Mouse (Mus musculus) liver, embryonic 14.5 days (tissue): Measurements from ENCODE around the gene Cdh11. TPM values are rescaled to one million over a fixed set of nuclear protein-coding genes. Genes with fewer than 3 reads are reported as not detected.
A peak's percentile ranks its signal among the peaks of the same experiment; 100 is the strongest.

Experiments used
- ATAC-seq: fragments of 200-750 bp; cut with Nextera tagmentation; 2 replicates; pipeline ENCODE4 v1.8.0; 2017; ENCODE audit warnings: moderate number of reproducible peaks, mild to moderate bottlenecking, moderate library complexity; ENCODE audit not compliant: insufficient read depth
- DNase-seq, 3 experiments: peaks; one replicate each; pipeline ENCODE4 v3.0.0-alpha.2; 2012 to 2013; ENCODE audit warnings: low read depth in 3 of 3, low spot score in 3 of 3
- H3K27ac ChIP-seq: fragments of 300-500 bp; sonication (generic); 2 replicates; pipeline ENCODE4 v1.5.1; 2014; ENCODE audit warnings: moderate library complexity, mild to moderate bottlenecking, control low read depth, inconsistent platforms
- H3K27me3 ChIP-seq: fragments of 300-500 bp; sonication (generic); 2 replicates; pipeline ENCODE4 v1.6.1; 2014; ENCODE audit warnings: mild to moderate bottlenecking, low read length, moderate library complexity; ENCODE audit not compliant: control insufficient read depth, insufficient read depth
- H3K36me3 ChIP-seq: fragments of 300-500 bp; sonication (generic); replicated peaks from 2 replicates; pipeline ENCODE4 v1.6.1; 2014; ENCODE audit warnings: low read depth; ENCODE audit not compliant: control insufficient read depth, insufficient read depth
- H3K4me1 ChIP-seq, 2 experiments: fragments of 200-500 bp in 1 of 2; fragments of 300-500 bp in 1 of 2; sonication (generic) in 1 of 2; replicated peaks; 2 replicates each; pipeline ENCODE4 v1.6.1; 2012 to 2014; ENCODE audit warnings: antibody characterized with exemption in 1 of 2, inconsistent platforms in 1 of 2, low read length in 1 of 2; ENCODE audit not compliant: control insufficient read depth in 2 of 2, insufficient read depth in 2 of 2
- H3K4me2 ChIP-seq: fragments of 300-500 bp; sonication (generic); 2 replicates; pipeline ENCODE4 v1.6.1; 2014; ENCODE audit warnings: low read depth, mild to moderate bottlenecking, control low read depth, moderate library complexity
- H3K4me3 ChIP-seq, 2 experiments: fragments of 200-500 bp in 1 of 2; fragments of 300-500 bp in 1 of 2; sonication (generic) in 1 of 2; 2 replicates each; pipeline ENCODE4 v1.5.1; 2012 to 2014; ENCODE audit warnings: low read depth in 2 of 2, low read length in 2 of 2, mild to moderate bottlenecking in 2 of 2, control low read depth in 1 of 2, inconsistent platforms in 1 of 2, moderate library complexity in 1 of 2; ENCODE audit not compliant: insufficient read depth in 1 of 2
- H3K9ac ChIP-seq: fragments of 300-500 bp; sonication (generic); replicated peaks from 2 replicates; pipeline ENCODE4 v1.6.1; 2014; ENCODE audit warnings: mild to moderate bottlenecking, control low read depth, moderate library complexity
- H3K9me3 ChIP-seq: fragments of 300-500 bp; sonication (generic); 2 replicates; pipeline ENCODE4 v1.6.1; 2016; ENCODE audit warnings: low read length, mixed read lengths; ENCODE audit not compliant: control insufficient read depth
- CTCF ChIP-seq: IDR thresholded peaks from 2 replicates; pipeline ENCODE4 v1.5.1; 2016; ENCODE audit warnings: antibody characterized with exemption, low read depth, control low read depth
- EP300 ChIP-seq: IDR thresholded peaks from 2 replicates; pipeline ENCODE4 v1.6.1; 2016; ENCODE audit warnings: antibody characterized with exemption, low read depth
- WGBS: fragments of 180-500 bp; shearing (Covaris S2); extraction: QIAGEN DNeasy Blood & Tissue Kit; methylation state at CpG from one replicate; pipeline ENCODE4 v1.1.7; 2014; ENCODE audit not compliant: insufficient replicate concordance; 5-methylcytosine and 5-hydroxymethylcytosine counted together
- polyA plus RNA-seq, 2 experiments: library from polyadenylated mRNA; depleted of rRNA in 1 of 2; stranded (reverse) in 1 of 2; unstranded in 1 of 2; fragments of >200 nt; fragmentation: Nextera tagmentation in 1 of 2; extraction: Ambion mirVana in 1 of 2; gene quantifications; 2 replicates each; pipeline versions ENCODE4 v1.2.1 to v1.2.3; 2012 to 2014

Gene Cdh11
- polyA plus RNA-seq, 2 experiments: 1.3 to 2.4 TPM

DNA sequence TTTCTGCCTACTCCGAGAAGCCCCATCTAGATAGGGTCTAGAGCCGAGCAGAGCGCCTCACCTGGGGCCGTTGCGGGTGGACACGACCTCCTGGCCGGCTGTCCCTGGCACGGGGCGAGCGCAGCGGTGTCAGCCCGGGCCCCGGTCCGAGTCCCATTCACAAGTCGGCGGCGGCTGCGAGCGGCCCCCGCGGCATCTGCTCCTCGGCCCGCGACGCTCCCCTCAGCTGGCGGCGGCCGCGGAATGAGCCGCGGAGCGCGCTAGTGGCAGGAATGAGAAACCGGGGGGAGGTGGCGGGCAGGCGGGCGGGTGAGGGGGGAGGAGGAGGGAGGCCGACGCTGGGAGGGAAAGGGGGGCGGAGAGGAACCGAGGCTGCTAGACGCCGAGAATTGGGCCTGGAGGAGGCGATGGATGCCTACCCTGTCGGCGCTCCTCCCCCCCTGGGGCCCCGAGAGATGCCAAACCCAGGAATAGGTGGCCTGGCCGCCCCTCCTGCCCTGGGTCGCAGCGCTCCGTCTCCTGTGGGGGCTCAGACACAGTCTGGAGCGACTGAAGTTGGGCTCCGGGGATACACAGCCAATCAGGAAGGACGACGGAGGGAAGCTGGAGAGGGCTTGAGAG is 497 bp downstream of the Cdh11 start:
- DNase-seq: no peak
- Histone ChIP-seq H3K4me1 (no peaks in the 10 kb centered on the region), H3K4me3 (peak overlapping the region; percentile 13 to 16; a peak in 1 of 4 replicates), H3K27ac (no peak overlapping the region), H3K4me2 (peak overlapping the region; percentile 3), H3K27me3 (peaks cover 39% of the 10 kb centered on the region), H3K36me3 (no peaks in the 10 kb centered on the region), H3K9me3 (no peaks in the 10 kb centered on the region), H3K9ac (no peak overlapping the region)
- TF ChIP-seq EP300 (no peak), CTCF (no peak)
- WGBS: 2% methylated on average over 45 of the region's 55 CpGs
- no peak for ATAC-seq

DNA sequence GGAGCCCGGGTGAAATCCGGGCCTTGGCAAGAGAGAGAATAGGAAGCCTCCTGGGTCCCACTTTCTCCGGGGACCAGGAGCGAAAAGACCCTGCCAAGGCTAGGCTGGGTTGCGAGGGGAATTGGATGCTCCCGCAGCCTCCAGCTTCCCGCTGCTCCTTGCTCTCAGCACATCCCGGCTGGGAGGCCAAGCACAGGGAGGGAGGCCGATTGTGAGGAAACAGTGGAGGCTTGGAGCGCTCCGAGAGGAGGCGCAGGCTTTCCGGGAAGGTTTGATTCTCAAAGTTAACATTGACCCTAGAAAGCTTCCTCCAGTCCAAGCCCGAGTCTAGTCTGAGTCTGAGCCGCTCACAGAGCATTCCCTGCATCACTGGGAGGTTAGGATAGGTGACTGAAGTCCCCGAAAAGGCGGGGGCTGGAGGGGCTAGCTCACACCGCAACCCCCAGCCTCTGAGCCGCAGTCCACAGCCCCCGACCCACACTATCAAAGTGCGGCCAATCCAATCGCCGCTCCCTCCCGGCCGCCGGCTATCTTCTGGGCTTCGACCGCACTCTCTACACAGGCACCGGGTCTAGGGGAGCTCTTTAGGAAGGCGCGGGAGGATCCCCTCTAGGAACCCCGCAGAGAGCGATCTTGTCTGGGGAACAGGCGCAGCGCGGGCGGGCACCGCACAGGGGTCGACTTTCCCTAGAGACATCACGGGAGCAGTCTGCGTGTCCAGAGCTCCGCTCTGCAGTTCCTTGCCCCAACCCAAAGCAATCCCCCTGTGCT is 1.4 kb downstream of the Cdh11 start:
- H3K27ac ChIP-seq: no peak overlapping the region
- H3K27me3 ChIP-seq: peaks cover 39% of the 10 kb centered on the region
- no peaks in the 10 kb centered on the region for H3K36me3 ChIP-seq
- no peaks in the 10 kb centered on the region for H3K9me3 ChIP-seq
- no peaks in the 10 kb centered on the region for H3K4me1 ChIP-seq
- ATAC-seq: no peak
- H3K4me3 ChIP-seq: peak overlapping the region; percentile 18 to 25; a peak in 3 of 4 replicates
- no peak overlapping the region for H3K4me2 ChIP-seq
- no peak for TF ChIP-seq CTCF
- no peak overlapping the region for H3K9ac ChIP-seq
- DNase-seq: no peak
- WGBS: under 1% methylated on average over 41 of the region's 42 CpGs

DNA sequence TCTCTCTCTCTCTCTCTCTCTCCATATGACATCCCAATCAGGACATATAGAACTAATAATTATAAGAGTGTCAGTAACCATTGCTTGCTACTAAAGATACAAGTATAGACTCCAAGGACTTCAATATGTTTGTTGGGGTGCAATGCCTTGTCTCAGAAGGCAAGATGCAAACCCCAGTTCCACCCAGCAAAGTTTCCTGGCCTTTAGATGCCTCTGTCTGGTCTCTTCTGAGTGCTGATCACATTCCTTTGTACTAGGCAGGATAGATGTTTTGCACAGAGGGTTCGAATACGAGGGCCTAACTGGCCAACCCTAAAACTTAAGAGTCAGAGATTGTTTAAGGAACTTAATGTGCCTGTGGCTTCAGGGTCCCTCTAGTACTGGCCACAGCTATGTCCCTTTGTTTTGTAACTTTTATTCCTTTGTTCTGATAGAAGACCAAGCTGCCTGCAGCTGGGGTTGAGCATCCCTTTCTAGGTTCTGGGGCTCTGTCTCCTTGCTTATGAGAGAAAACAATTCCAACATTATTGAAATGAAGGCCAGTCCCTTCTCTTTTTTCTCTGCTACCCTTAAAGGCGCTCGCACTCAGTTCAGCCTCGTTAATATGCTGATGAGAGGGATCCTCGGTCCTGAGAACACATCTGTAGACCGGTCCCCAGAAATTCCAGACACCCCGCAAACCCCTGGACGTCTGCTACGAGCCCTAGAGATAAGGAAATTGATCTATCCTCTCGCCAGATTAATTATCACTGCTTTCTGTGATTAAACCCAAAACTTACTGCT is 2.5 kb downstream of the Cdh11 start:
- no peaks in the 10 kb centered on the region for H3K36me3 ChIP-seq
- no peak overlapping the region for H3K4me2 ChIP-seq
- DNase-seq: no peak
- H3K9ac ChIP-seq: no peak overlapping the region
- H3K27ac ChIP-seq: no peak overlapping the region
- no peaks in the 10 kb centered on the region for H3K4me1 ChIP-seq
- TF ChIP-seq CTCF: no peak
- no peak for TF ChIP-seq EP300
- 8% methylated on average over 11 of the region's 11 CpGs for WGBS
- H3K4me3 ChIP-seq: no peak overlapping the region
- no peak for ATAC-seq
- H3K9me3 ChIP-seq: no peaks in the 10 kb centered on the region
- H3K27me3 ChIP-seq: peaks cover 39% of the 10 kb centered on the region

DNA sequence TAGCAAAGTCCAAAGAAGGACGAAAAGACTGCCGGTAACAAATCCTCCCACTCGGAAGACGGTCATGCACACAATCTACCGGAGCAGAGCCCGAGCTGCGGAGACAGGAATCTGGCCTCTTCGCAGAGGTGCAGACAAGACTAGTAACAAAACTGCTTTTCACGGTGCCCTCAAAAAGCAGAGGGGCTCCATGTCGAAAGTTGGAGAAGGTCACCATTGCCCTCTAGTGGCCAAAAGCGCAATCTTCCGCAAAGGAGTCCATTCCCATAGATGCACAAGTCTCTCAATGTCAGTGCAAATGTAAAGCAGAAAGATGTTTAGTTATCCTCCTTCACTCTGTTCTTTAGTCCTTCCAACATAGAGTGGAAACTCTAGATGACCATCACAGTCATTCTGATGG is 4.5 kb downstream of the Cdh11 start:
- Histone ChIP-seq H3K4me2 (no peak overlapping the region), H3K27ac (no peak overlapping the region), H3K27me3 (peaks cover 32% of the 10 kb centered on the region), H3K4me3 (no peak overlapping the region), H3K4me1 (no peaks in the 10 kb centered on the region), H3K9ac (no peak overlapping the region), H3K9me3 (no peaks in the 10 kb centered on the region), H3K36me3 (no peaks in the 10 kb centered on the region)
- WGBS: 3% methylated on average over 12 of the region's 12 CpGs
- no peak for TF ChIP-seq EP300
- peak; percentile 75 for TF ChIP-seq CTCF
- DNase-seq: peak; percentile 2 to 10 (median 2)
- ATAC-seq: no peak

DNA sequence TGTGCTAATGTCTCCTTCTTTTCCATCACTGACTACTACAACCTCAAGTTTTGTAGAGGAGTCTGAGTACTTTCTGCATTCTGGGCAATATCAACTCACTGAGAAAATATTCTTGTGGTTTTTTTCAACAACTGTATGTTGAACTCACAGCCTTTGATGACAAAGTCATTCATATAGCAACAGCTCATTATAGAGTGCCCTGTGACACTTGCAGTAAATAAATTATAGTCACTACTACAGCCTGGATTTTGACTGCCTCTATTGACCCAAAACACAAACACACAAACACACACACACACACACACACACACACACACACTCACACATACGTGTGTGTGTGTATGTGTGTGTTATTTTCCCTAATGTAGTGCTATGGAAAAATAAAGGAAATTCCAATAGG is 10.8 kb downstream of the Cdh11 start:
- 61% methylated on average over 1 of the region's 1 CpGs for WGBS
- DNase-seq (no peak), ATAC-seq (no peak)
- no peak overlapping the region for H3K9ac ChIP-seq
- no peak overlapping the region for H3K27ac ChIP-seq
- H3K36me3 ChIP-seq: no peaks in the 10 kb centered on the region
- no peaks in the 10 kb centered on the region for H3K4me1 ChIP-seq
- no peaks in the 10 kb centered on the region for H3K9me3 ChIP-seq
- H3K4me3 ChIP-seq: no peak overlapping the region
- no peaks in the 10 kb centered on the region for H3K27me3 ChIP-seq
- TF ChIP-seq EP300: no peak
- no peak for TF ChIP-seq CTCF
- no peak overlapping the region for H3K4me2 ChIP-seq
